Mouse (Mus musculus) gonadal fat pad, adult 2 months (tissue): ENCODE data around the gene Cstb. TPM values are rescaled to one million over a fixed set of nuclear protein-coding genes. Genes with fewer than 3 reads are reported as not detected.

Experiments
- DNase-seq: peaks from one replicate; pipeline ENCODE4 v3.0.0-alpha.2; 2012; ENCODE audit warnings: low read depth
- polyA plus RNA-seq: library from polyadenylated mRNA; depleted of rRNA; stranded (reverse); fragments of >200 nt; gene quantifications from 2 replicates; pipeline ENCODE4 v1.2.3, GENCODE M21; 2012

The Cstb gene
- polyA plus RNA-seq, 1 experiment: 151 TPM

- no peak for DNase-seq
These were observed 7.6 kb upstream of the Cstb start for GRCm38 (mm10) chr10:78417888-78418287.

DNA sequence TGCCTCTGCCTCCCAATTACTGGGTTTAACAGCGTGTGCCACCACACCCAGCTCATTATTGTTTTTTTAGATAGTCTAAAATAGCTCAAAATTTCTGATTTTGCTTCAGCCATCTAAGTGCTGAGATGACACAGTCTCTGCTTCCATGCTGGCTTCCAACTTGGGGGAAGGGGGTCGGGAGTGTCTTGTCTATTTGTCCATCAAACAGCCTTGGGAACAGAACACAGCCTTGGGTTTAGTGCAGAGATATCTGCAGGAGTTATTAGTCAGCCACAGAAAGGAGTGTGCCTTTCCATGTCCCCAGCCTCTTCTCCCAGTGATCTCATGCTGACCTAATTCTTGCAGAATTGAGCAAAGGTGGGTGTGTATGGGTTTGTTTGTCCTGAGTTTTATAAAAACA is 6.7 kb upstream of the Cstb start:
- no peak for DNase-seq

DNA sequence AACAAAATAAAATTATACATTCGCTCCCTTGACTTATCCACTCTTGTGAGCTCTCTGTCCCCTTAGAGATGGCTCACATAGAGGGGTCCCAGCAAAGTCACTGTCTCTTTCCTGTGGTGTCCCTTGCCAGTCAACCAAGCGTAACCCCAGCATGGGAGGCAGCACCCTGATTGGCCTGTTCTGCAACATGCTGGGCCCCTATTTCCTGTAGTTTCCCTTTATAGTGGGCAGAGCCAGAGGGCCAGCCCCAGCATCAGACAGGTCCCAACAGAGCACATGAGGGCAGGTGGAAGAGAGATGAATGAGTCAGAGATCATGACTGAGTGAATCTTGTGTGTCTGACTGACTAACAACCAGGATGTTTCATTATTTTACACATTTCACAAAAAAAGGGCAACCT is 4.5 kb upstream of the Cstb start:
- DNase-seq: no peak

GRCm38 (mm10) chr10:78422614-78423013 is 2.9 kb upstream of the Cstb start:
- no peak for DNase-seq

DNA sequence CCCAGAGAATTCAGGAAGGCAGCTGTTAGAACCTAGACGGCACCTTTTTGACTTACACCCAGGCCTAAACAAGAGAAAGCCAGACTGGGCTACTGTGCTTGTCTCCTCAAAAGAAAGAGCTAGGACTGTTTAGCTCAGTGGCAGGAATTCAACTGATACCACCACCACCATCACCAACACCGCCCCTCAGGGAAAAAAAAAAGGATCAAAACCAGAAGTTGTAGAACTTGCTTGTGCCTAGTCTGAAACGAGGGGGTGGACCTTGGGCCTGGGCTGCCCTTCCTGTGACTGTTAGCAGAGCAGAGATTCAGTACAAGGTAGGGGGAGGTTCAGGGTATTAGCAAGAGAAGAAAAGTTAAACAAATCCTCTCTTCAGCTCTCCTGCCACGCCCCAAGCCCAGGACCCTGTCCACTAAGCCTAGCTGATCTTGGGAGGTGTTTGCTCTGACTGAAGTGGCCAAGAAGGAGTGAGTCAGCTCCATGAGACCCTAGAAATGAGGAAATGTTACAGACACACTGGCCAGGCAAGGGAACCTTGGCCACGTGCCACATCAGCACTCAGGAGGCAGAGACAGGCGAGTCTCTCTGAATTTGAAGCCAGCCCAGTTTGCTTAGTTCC is 757 bp downstream of the Cstb start:
- no peak for DNase-seq

DNA sequence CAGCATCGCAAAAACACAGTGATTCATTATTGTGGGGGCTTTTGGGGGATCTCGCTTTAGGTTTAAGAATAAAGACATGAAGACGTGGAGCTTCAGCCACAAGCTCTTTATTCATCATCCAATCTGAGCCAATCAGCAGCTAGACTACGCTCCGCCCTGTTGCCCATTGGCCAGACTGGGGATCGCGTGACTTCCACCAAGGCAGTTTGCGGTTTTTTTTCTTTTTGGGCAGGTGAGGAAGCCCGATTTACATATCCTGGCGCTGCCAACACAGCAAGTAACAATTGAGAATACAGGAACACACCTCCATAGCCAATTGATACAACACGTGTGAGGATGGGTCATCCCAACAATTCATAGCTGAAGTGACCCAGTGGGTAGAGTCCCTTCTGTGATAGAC is 2.6 kb downstream of the Cstb start:
- no peak for DNase-seq

- DNase-seq: no peak
These were observed 3.7 kb downstream of the Cstb start for GRCm38 (mm10) chr10:78429180-78429579.

DNA sequence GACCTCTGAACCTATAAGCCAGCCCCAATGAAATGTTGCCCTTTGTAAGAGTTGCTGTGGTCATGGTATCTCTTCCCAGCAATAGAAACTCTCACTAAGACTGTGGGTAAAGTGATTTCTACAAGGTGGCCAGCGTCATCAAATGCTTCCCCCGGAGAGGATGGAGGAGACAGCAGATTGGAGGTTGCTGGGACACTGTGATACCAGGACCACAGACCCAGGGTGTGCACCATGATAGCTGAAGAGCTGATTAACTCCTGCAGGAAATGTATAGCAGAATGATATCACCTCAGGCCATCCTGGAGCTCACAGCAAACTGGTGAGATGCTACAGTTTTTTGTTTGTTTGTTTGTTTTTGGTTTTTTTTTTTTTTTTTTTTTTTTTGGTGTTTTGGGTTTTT is 4.3 kb downstream of the Cstb start:
- no peak for DNase-seq

DNA sequence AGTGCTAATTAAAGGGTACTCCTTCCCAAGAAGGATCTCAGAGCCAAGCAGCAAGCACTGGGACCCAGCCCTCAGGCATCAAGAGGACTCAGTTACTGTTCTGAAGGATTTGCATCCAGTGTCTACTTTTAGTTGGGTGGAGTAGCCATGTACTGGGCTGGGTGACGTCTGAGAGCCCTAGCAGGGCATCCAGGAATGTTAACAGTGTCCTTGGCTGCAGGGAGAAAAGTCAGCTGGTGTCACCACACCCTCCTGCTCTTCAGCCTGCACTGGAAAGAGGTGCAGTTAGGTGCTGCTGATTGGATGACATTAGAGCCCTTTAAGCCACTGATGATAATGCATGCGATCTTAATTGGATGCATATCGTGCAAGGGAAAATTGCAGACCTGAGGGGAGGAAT is 7.4 kb downstream of the Cstb start:
- DNase-seq: no peak

DNA sequence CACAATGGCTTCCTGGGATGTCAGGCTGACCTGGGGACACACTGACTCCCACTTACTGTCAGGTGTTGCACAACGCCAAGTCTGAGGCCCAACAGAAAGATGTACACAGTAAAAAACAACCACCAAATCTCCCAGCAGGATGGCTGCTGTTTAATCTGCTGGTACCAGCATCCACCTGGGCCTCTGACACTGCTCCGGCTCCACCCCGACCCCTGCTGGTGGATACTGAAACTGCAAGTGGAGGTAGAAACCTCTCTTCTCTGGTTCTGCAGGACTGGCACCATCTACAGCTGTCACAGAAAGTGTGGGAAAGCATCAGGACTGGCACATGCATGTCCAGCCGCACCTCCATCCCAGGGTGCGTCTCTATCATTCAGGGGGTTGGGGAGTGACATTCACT is 12.6 kb downstream of the Cstb start:
- DNase-seq: no peak

GRCm38 (mm10) chr10:78439550-78439949 is 14.1 kb downstream of the Cstb start:
- DNase-seq: no peak

DNA sequence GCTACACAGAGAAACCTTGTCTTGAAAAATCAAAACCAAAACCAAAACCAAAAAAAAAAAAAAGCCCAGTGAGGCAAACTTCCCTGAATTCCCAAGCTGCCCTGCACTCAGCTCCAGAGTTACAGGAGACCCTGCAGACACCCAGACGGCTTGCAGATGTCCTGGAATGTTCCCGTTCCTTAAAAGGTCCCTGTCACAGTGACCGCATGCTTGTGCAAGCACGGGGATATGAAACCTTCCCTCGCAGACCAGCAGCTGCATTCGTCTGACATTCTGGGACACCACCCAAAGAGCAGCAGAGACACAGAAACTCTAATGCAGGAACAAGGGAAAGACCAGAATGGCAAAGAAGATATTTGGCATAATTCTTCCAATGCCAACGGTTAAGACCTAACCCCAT is 14.5 kb downstream of the Cstb start:
- no peak for DNase-seq

GRCm38 (mm10) chr10:78440812-78441211 is 15.3 kb downstream of the Cstb start:
- no peak for DNase-seq

DNA sequence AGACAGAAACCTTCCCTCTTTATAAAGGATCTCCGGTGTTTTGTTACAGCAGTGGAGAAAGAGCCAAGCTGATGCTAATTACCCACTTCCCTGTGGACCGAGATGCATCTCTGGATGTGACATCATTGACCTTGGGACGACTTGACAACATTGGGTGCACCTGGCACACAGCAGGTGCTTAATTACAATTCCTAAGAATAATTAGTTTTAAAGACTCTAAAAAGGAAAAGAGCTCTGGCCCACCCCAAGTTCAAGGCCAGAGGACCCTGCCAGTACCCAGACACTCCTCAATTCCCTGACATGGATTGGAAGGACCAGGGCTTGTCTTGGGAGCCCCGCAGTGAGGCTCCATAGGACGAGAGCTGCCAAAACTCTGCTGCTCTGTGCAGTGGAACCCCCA is 16.1 kb downstream of the Cstb start:
- no peak for DNase-seq

DNA sequence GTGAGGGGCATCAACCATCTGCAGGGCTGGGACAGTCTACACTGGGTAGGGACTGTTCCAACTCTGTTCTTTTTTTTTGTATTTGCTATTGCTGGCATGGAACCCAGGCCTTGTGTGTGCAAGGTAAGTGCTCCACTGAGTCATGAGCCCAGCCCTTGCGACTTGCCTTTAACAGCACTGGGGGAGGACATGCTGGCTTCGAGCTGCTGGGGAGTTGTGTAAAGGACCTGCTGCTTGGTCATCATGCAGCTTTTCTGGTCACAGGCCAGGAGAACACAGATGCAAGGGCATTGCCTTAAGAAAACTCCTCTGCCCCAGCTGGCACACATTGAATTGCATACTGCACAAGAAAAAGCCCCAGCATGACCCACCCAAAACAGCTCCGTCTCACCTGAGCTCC is 16.8 kb downstream of the Cstb start:
- DNase-seq: no peak

- DNase-seq: no peak
These were observed 20.7 kb downstream of the Cstb start for GRCm38 (mm10) chr10:78446195-78446594.

DNA sequence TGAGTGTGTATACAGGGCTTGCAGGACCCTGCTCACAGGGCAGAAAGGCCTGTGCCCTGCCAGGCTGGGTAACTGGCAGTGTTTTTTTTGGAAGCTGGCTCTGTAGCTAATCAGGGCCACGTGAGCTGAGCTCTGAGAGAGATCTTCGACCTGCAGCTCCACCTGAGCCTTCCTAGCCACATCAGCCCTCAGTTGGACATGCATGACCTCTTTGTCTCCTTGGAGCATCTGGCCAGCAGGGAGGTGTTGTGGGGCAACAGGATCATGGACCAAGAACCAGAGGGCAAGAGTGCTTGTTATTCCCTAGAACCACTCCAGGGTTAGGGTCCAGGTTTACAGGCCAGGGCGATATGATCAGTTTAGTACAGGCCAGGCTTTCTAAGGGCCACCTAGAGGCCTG is 21.9 kb downstream of the Cstb start:
- DNase-seq: no peak

DNA sequence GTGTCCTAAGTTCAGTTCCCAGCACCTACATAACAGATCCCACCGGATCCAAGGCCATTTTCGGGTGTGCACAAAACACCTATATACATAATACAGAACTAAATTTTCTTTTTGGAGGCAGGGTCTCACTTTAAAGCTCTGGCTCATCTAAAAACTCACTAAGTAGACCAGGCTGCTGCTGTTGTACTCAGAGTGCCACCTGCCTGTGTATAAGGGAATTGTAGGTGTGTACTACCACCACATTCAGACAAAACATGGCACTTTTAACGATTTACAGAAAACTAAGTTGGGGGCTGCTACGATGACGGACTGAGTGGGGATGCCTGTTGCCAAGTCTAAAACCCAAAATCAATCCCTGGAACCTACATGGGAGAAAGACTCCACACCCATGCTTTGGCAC is 25.3 kb downstream of the Cstb start:
- no peak for DNase-seq

DNA sequence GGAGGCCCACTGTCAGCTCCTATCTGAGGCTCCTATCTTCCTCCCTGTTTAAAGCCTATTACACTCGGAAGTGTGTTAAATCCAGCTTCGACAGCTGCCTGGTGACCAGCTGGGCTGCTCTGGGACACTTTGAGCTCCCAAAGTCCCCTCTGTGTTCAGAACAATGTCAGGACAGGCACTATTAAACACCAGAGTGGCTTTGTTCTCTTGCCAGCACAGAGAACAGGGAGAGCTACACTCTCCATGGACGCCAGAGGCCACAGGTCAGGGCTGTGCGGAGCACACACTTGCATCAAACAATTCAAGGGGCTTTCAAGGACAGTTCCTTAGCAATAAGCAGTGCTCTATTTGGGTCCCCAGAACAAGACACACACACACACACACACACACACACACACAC is 27.2 kb downstream of the Cstb start:
- no peak for DNase-seq

DNA sequence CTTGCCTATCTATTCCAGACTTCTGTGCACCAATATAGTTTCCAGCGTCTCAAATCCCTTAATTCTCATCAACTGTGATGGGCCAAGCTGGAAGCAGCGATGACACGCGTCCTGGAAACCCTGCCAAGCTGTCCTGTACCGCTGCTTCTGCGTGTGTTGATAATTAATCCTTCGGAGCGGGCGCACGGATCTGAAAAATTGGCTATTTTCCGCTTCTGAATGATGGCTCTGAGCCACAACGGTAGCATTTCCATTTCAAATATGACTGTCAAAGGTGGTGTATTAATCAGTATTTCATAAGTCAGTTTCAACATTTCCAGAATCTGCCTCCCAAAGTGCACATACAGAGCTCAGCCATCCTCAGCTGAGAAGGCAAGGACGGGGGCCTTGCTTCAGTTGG is 31.2 kb downstream of the Cstb start:
- no peak for DNase-seq

- DNase-seq: no peak
These were observed 32.3 kb downstream of the Cstb start for GRCm38 (mm10) chr10:78457495-78458347.

- no peak for DNase-seq
These were observed 33.1 kb downstream of the Cstb start for GRCm38 (mm10) chr10:78458348-78459111.

DNA sequence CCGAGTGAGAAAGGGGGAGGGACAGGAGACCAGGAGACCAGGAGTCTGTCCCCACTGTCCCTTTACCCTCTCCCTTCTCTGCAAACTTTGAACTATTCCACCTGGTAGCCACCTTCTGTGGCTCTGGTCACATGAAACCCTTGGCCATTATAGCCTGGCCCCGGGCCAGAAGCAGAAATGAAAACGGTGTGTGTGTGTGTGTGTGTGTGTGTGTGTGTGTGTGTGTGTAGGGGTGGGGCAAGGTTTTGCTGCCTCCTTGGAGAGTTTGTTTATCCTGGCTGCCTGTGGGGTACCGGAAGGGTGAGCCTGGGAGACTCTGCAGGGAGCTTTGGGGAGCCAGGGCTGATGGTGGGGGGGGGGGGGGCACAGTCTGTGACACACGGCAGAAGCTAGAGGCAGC is 35.0 kb downstream of the Cstb start:
- no peak for DNase-seq
